Mouse (Mus musculus) liver, embryonic 13.5 days (tissue): Measurements from ENCODE around the gene Sqstm1. TPM values are rescaled to one million over a fixed set of nuclear protein-coding genes. Genes with fewer than 3 reads are reported as not detected.

Experiments used
- microRNA-seq: library from miRNA; unstranded; fragments of <30 nt; microRNA quantifications from one replicate; pipeline ENCODE4, GENCODE M21; 2016
- polyA plus RNA-seq: library from polyadenylated mRNA; unstranded; fragments of >200 nt; fragmentation: Nextera tagmentation; extraction: Ambion mirVana; gene quantifications from 2 replicates; pipeline ENCODE4 v1.2.1, GENCODE M21; 2015

Sqstm1 gene
- polyA plus RNA-seq, 1 experiment from 2014 or later, result 132 TPM

Small RNA genes lying within 50 kb of the gene (microRNA-seq; reads per million reads assigned to microRNA genes)
- gene Mir6919, result not detected

Other genes starting within 250 kb of the Sqstm1 start
- gene Rnf130, start 185.5 kb downstream of the Sqstm1 start, polyA plus RNA-seq, result 30.6 and 35.5 TPM in 2 replicates
- gene Tbc1d9b, start 79.4 kb downstream of the Sqstm1 start, polyA plus RNA-seq, result 10.9 and 13.7 TPM in 2 replicates
- 8.1 and 8.5 TPM in 2 replicates for gene Mrnip, start 36.4 kb downstream of the Sqstm1 start, polyA plus RNA-seq
- 11.4 and 12.1 TPM in 2 replicates for gene Mgat4b, start 63 bp upstream of the Sqstm1 start, polyA plus RNA-seq
- gene Ltc4s, start 27.8 kb upstream of the Sqstm1 start, polyA plus RNA-seq, result 0.49 and 0.99 TPM in 2 replicates
- 1.2 and 1.4 TPM in 2 replicates for gene Maml1, start 81.5 kb upstream of the Sqstm1 start, polyA plus RNA-seq
- 213 and 261 TPM in 2 replicates for gene Canx, start 114.8 kb upstream of the Sqstm1 start, polyA plus RNA-seq
- not detected in 2 replicates for gene Cby3, start 143.6 kb upstream of the Sqstm1 start, polyA plus RNA-seq
- 124 and 144 TPM in 2 replicates for gene Hnrnph1, start 166.2 kb upstream of the Sqstm1 start, polyA plus RNA-seq
- 8.2 and 9.8 TPM in 2 replicates for gene Rufy1, start 220.3 kb upstream of the Sqstm1 start, polyA plus RNA-seq